Mouse (Mus musculus): Measurements from ENCODE around the gene Grk4. TPM values are rescaled to one million over a fixed set of nuclear protein-coding genes. Genes with fewer than 3 reads are reported as not detected.

Grk4 gene
- polyA plus RNA-seq (2017; shearing (Covaris generic)), result 10.1 TPM

GRCm38 (mm10) chr5:34659686-34660590 is at the start of gene Grk4, which contains the start of gene Nop14:
Gene Grk4 (plus strand): TSS chr5:34660379.
Gene Nop14 (minus strand): TSS chr5:34660148.

DNA sequence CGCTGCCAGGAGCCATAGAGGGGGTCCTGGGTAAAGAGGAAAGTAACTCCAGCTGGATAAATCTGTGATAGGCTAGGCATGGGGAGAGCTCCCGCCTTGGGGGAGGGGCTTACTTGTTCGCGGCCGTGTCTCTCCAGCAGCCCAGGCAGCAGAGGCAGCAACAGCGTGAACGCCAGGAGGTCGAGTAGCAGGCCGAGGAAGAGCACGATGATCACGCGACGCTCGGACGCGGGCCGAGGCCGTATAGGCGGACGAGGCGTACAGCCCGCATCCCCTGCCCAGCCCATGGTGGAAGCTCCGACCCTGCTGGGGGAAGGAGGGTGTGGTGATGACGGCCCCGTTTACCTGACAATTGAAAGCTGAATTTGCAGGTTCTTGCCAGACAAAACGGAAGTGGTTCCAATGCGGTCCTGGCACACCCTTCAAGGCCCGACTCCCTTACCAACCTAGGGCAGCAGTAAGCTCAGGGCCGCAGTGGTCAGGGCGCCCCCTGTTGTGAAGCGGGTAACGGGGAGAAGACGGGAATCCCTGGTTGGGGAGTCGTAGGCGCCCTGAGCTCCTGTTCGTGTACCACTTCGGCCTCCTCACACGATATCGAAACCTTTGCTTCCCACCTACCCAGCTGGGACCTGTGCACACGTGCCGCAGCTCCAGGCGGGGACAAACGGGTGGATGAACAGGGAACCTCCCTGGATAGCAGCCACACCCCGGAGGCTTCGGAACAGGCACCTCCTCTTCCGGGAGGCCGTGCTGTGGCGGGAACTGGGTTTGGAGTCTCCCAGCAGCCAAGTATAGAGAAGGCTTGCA is 23.5 kb upstream of the Grk4 start, which contains the start of gene Mfsd10:
TSS of gene Mfsd10 (minus strand) at position 732 of the 807 bp plus-strand sequence.

DNA sequence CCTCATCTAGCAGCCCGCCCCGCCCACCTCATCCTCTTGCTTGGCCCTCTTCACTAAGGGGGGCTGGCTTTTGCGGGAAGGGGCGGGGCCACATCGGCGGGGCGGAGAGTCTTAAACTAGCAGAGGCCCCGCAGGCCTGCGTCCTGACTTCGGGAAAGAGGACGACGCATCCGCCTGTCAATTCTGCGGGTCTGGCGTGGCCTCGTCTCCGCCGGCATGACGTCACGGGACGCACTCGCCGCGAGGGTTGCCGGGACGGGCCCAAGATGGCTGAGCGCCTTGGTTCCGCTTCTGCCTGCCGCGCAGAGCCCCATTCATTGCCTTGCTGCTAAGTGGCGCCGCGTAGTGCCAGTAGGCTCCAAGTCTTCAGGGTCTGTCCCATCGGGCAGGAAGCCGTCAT is 101.3 kb downstream of the Grk4 start, which contains the start of gene Htt:
TSS of gene Htt (plus strand) at position 232 of the 400 bp plus-strand sequence.

Other genes with a start within 250 kb of the Grk4 start
- 30.3 TPM for gene Tnip2, start 146.4 kb upstream of the Grk4 start, polyA plus RNA-seq (2017; shearing (Covaris generic))
- 15.5 TPM for gene Sh3bp2, start 134.5 kb upstream of the Grk4 start, polyA plus RNA-seq (2017; shearing (Covaris generic))
- 332 TPM for gene Add1, start 86.7 kb upstream of the Grk4 start, polyA plus RNA-seq (2017; shearing (Covaris generic))
- 69.9 TPM for gene Mfsd10, start 23.2 kb upstream of the Grk4 start, polyA plus RNA-seq (2017; shearing (Covaris generic))
- 40.2 TPM for gene Nop14, start 231 bp upstream of the Grk4 start, polyA plus RNA-seq (2017; shearing (Covaris generic))
- gene Htt, start 101.4 kb downstream of the Grk4 start, polyA plus RNA-seq (2017; shearing (Covaris generic)), result 21.4 TPM
- gene Msantd1, start 247.6 kb downstream of the Grk4 start, polyA plus RNA-seq (2017; shearing (Covaris generic)), result 0.54 TPM